Mouse (Mus musculus) CH12.LX (cell line): Measurements from ENCODE around the gene Hsd17b1. TPM values are rescaled to one million over a fixed set of nuclear protein-coding genes. Genes with fewer than 3 reads are reported as not detected.

Source experiments
- DNase-seq: peaks from one replicate; pipeline ENCODE4 v3.0.0-alpha.2; 2013; ENCODE audit errors: extremely low read depth
- H3K27ac ChIP-seq: 2 replicates; pipeline ENCODE4 v1.5.1; 2012; ENCODE audit warnings: low read depth, mild to moderate bottlenecking, control low read depth, moderate library complexity; ENCODE audit not compliant: insufficient read depth
- H3K27me3 ChIP-seq: replicated peaks from 2 replicates; pipeline ENCODE3; 2012; ENCODE audit warnings: inconsistent platforms
- H3K36me3 ChIP-seq, 2 experiments: replicated peaks in 1 of 2; 2 replicates each; pipeline versions ENCODE3 to v1.6.1; 2012; ENCODE audit warnings: inconsistent platforms in 1 of 2, low read length in 1 of 2, mild to moderate bottlenecking in 1 of 2, mixed read lengths in 1 of 2, moderate library complexity in 1 of 2; ENCODE audit not compliant: control insufficient read depth in 1 of 2, insufficient read depth in 1 of 2
- H3K4me1 ChIP-seq, 2 experiments: 2 replicates each; pipeline ENCODE4 v1.6.1; 2012; ENCODE audit warnings: inconsistent platforms in 1 of 2, moderate library complexity in 1 of 2; ENCODE audit not compliant: insufficient read depth in 2 of 2, control insufficient read depth in 1 of 2
- H3K4me2 ChIP-seq: 2 replicates; pipeline ENCODE4 v1.6.1; 2012; ENCODE audit warnings: low read depth, mild to moderate bottlenecking, control low read depth; ENCODE audit not compliant: poor library complexity, insufficient read depth, severe bottlenecking
- H3K4me3 ChIP-seq, 3 experiments: fragments of 150-350 bp in 1 of 3; sonication (generic) in 1 of 3; replicated peaks in 1 of 3; 2 replicates each; pipeline versions ENCODE3 to v1.5.1; 2011 to 2012; ENCODE audit warnings: low read depth in 2 of 3, low read length in 2 of 3, mild to moderate bottlenecking in 2 of 3, moderate library complexity in 2 of 3, control low read depth in 1 of 3, improper control_type of control experiment in 1 of 3, inconsistent platforms in 1 of 3, mixed read lengths in 1 of 3; ENCODE audit not compliant: poor library complexity in 1 of 3
- H3K79me2 ChIP-seq: replicated peaks from 2 replicates; pipeline ENCODE4 v1.6.1; 2012; ENCODE audit warnings: mild to moderate bottlenecking, moderate library complexity; ENCODE audit not compliant: control insufficient read depth, poor library complexity, insufficient read depth, severe bottlenecking; ENCODE audit errors: extremely low read depth
- H3K9ac ChIP-seq: 2 replicates; pipeline ENCODE4 v1.6.1; 2012; ENCODE audit warnings: low read depth, mild to moderate bottlenecking, control low read depth, moderate library complexity; ENCODE audit not compliant: insufficient read depth
- H3K9me3 ChIP-seq: replicated peaks from 2 replicates; pipeline ENCODE3; 2012; ENCODE audit warnings: low read length, inconsistent platforms, mixed read lengths
- BHLHE40 ChIP-seq: IDR thresholded peaks from 2 replicates; pipeline ENCODE4 v1.6.1; 2011; ENCODE audit warnings: mild to moderate bottlenecking, low read depth, low read length, improper control_type of control experiment
- CHD1 ChIP-seq: IDR thresholded peaks from 2 replicates; pipeline ENCODE4 v1.6.1; 2012; ENCODE audit warnings: low read depth, low read length, improper control_type of control experiment, inconsistent platforms
- CTCF ChIP-seq, 2 experiments: IDR thresholded peaks in 1 of 2; conservative IDR thresholded peaks in 1 of 2; 2 replicates each; pipeline ENCODE4 v1.5.1; 2011 to 2012; ENCODE audit warnings: low read depth in 2 of 2, low read length in 2 of 2, improper control_type of control experiment in 1 of 2, inconsistent platforms in 1 of 2, mild to moderate bottlenecking in 1 of 2, moderate library complexity in 1 of 2
- E2F4 ChIP-seq: IDR thresholded peaks from 2 replicates; pipeline ENCODE4 v1.6.1; 2011; ENCODE audit warnings: low read depth, low read length, improper control_type of control experiment; ENCODE audit not compliant: insufficient replicate concordance
- ELF1 ChIP-seq: IDR thresholded peaks from 2 replicates; pipeline ENCODE4 v1.6.1; 2014; ENCODE audit warnings: low read depth, mild to moderate bottlenecking, inconsistent platforms, low read length, improper control_type of control experiment
- EP300 ChIP-seq: IDR thresholded peaks from 2 replicates; pipeline ENCODE4 v1.6.1; 2011; ENCODE audit warnings: low read length, improper control_type of control experiment
- ETS1 ChIP-seq: conservative IDR thresholded peaks from 2 replicates; pipeline ENCODE4 v1.6.1; 2012; ENCODE audit warnings: low read depth, mild to moderate bottlenecking, inconsistent platforms, low read length, improper control_type of control experiment, moderate library complexity
- GABPA ChIP-seq: IDR thresholded peaks from 2 replicates; pipeline ENCODE4 v1.6.1; 2012; ENCODE audit warnings: low read depth, low read length, improper control_type of control experiment, inconsistent platforms; ENCODE audit not compliant: insufficient replicate concordance
- HCFC1 ChIP-seq: IDR thresholded peaks from 2 replicates; pipeline ENCODE4 v1.6.1; 2012; ENCODE audit warnings: low read depth, mild to moderate bottlenecking, inconsistent platforms, low read length, improper control_type of control experiment
- IRF4 ChIP-seq: IDR thresholded peaks from 2 replicates; pipeline ENCODE4 v1.6.1; 2014; ENCODE audit warnings: low read depth, mild to moderate bottlenecking, inconsistent platforms, low read length, improper control_type of control experiment
- JUN ChIP-seq: IDR thresholded peaks from 2 replicates; pipeline ENCODE4 v1.6.1; 2011; ENCODE audit warnings: low read depth, mild to moderate bottlenecking, low read length, improper control_type of control experiment, moderate library complexity; ENCODE audit not compliant: insufficient read depth
- MAX ChIP-seq: IDR thresholded peaks from 2 replicates; pipeline ENCODE4 v1.6.1; 2011; ENCODE audit warnings: low read length, improper control_type of control experiment
- MEF2A ChIP-seq: IDR thresholded peaks from 2 replicates; pipeline ENCODE4 v1.6.1; 2014; ENCODE audit warnings: low read depth, mild to moderate bottlenecking, inconsistent platforms, low read length, improper control_type of control experiment, borderline replicate concordance
- MXI1 ChIP-seq: IDR thresholded peaks from 2 replicates; pipeline ENCODE4 v1.6.1; 2011; ENCODE audit warnings: mild to moderate bottlenecking, low read depth, low read length, improper control_type of control experiment
- MYC ChIP-seq: IDR thresholded peaks from 2 replicates; pipeline ENCODE4 v1.6.1; 2011; ENCODE audit warnings: low read depth, mild to moderate bottlenecking, improper control_type of control experiment, low read length
- PAX5 ChIP-seq: IDR thresholded peaks from 2 replicates; pipeline ENCODE4 v1.6.1; 2012; ENCODE audit warnings: low read length, inconsistent platforms, mixed read lengths
- POLR2A ChIP-seq: IDR thresholded peaks from 2 replicates; pipeline ENCODE4 v1.6.1; 2011; ENCODE audit warnings: low read depth, mild to moderate bottlenecking, improper control_type of control experiment, low read length
- POLR2AphosphoS2 ChIP-seq: IDR thresholded peaks from 2 replicates; pipeline ENCODE4 v1.6.1; 2011; ENCODE audit warnings: low read depth, low read length, improper control_type of control experiment
- SMC3 ChIP-seq: IDR thresholded peaks from 2 replicates; pipeline ENCODE4 v1.6.1; 2011; ENCODE audit warnings: low read depth, low read length, improper control_type of control experiment
- TBP ChIP-seq: conservative IDR thresholded peaks from 2 replicates; pipeline ENCODE4 v1.6.1; 2011; ENCODE audit warnings: low read depth, low read length, improper control_type of control experiment
- UBTF ChIP-seq: IDR thresholded peaks from 2 replicates; pipeline ENCODE4 v1.6.1; 2012; ENCODE audit warnings: low read depth, mild to moderate bottlenecking, inconsistent platforms, low read length, improper control_type of control experiment, moderate library complexity
- ZC3H11A ChIP-seq: IDR thresholded peaks from 2 replicates; pipeline ENCODE4 v1.6.1; 2012; ENCODE audit warnings: low read depth, mild to moderate bottlenecking, inconsistent platforms, low read length, improper control_type of control experiment
- dilution Hi-C: fragments of 300-500 bp; cut with MboI; formaldehyde crosslinking; loops from 2 replicates; pipeline ENCODE4 v1.14.3; 2020; ENCODE audit warnings: low sequenced_read_pairs; ENCODE audit not compliant: extremely low pct_unique_long_range_greater_than_20kb, extremely low pct_ligation_motif_present
- in situ Hi-C: fragments of 300-500 bp; cut with MboI; formaldehyde crosslinking; loops from 3 replicates; pipeline ENCODE4 v1.14.3; 2019; ENCODE audit warnings: low sequenced_read_pairs, low pct_ligation_motif_present, low pct_unique_long_range_greater_than_20kb, mixed read lengths
- polyA plus RNA-seq: library from polyadenylated mRNA; unstranded; fragments of >175 nt; gene quantifications from 2 replicates; pipeline ENCODE4 v1.2.1, GENCODE M21; 2012; ENCODE audit warnings: low read depth; ENCODE audit not compliant: insufficient read length
- total RNA-seq, 2 experiments: library from RNA; depleted of rRNA; stranded (reverse); fragments of 300-350 nt in 1 of 2; fragments of >200 nt in 1 of 2; gene quantifications; 2 replicates each; pipeline ENCODE4 v1.2.3; 2012 to 2014

The Hsd17b1 gene
- total and polyA plus RNA-seq, 3 experiments, result 0.17 to 0.81 TPM; not detected in 1

- peaks cover 20 to 65% of the 10 kb centered on the region in 2 experiments for H3K4me1 ChIP-seq
- H3K27ac ChIP-seq, result no peak overlapping the region
- peak overlapping the region; percentile 69 to 83 (median 82) for H3K4me3 ChIP-seq
- H3K79me2 ChIP-seq, result peaks cover 77% of the 10 kb centered on the region
- peak overlapping the region; percentile 76 for H3K4me2 ChIP-seq
- peaks cover 8% of the 10 kb centered on the region for H3K9me3 ChIP-seq
- in situ Hi-C loops (no loop called here), dilution Hi-C loops (no loop called here)
- TF ChIP-seq HCFC1 (no peak), E2F4 (no peak), MEF2A (no peak), ELF1 (peak; percentile 57)
- no peaks in the 10 kb centered on the region for H3K27me3 ChIP-seq
- peaks cover 10 to 53% of the 10 kb centered on the region in 2 experiments for H3K36me3 ChIP-seq
- no peak for DNase-seq
- peak overlapping the region; percentile 87 for H3K9ac ChIP-seq
Observed at GRCm38 (mm10) chr11:101118105-101118504, 39.9 kb downstream of the Hsd17b1 start.

GRCm38 (mm10) chr11:101119131-101119760, 41.0 kb downstream of the Hsd17b1 start:
- in situ Hi-C loops, result no loop called here
- Histone ChIP-seq H3K4me1 (peaks cover 20 to 60% of the 10 kb centered on the region in 2 experiments), H3K4me2 (peak overlapping the region; percentile 76; the same call in 1 of the 2 replicates), H3K27ac (peak overlapping the region; percentile 41; the same call in 1 of the 2 replicates), H3K36me3 (peaks cover 19 to 54% of the 10 kb centered on the region in 2 experiments), H3K9ac (peak overlapping the region; percentile 87), H3K9me3 (peaks cover 2% of the 10 kb centered on the region), H3K4me3 (peak overlapping the region; percentile 69 to 83 (median 82)), H3K79me2 (peaks cover 65% of the 10 kb centered on the region), H3K27me3 (no peaks in the 10 kb centered on the region)
- dilution Hi-C loops, result no loop called here
- TF ChIP-seq EP300, result no peak
- no peak for TF ChIP-seq MEF2A
- no peak for TF ChIP-seq ETS1
- TF ChIP-seq E2F4, result no peak
- TF ChIP-seq MXI1, result no peak
- DNase-seq, result peak; percentile 30

GRCm38 (mm10) chr11:101119761-101120544, 41.7 kb downstream of the Hsd17b1 start, which contains the start of the genes Retreg3 and Tubg1:
Gene Retreg3 (minus strand): TSS chr11:101119893.
Gene Tubg1 (plus strand): TSS chr11:101119938.
- H3K27ac ChIP-seq, result peak within 1 kb of the TSS; percentile 69
- H3K4me2 ChIP-seq, result peak within 1 kb of the TSS; percentile 76
- H3K79me2 ChIP-seq, result peaks cover 58% of the 10 kb centered on the region
- H3K36me3 ChIP-seq, result peaks cover 27 to 51% of the 10 kb centered on the region in 2 experiments
- peak; percentile 100 for DNase-seq
- H3K9me3 ChIP-seq, result no peaks in the 10 kb centered on the region
- no peaks in the 10 kb centered on the region for H3K27me3 ChIP-seq
- dilution Hi-C loops (no loop called here), in situ Hi-C loops (no loop called here)
- peak within 1 kb of the TSS; percentile 87 for H3K9ac ChIP-seq
- peaks cover 20 to 58% of the 10 kb centered on the region in 2 experiments for H3K4me1 ChIP-seq
- H3K4me3 ChIP-seq, result peak within 1 kb of the TSS; percentile 69 to 95 (median 82)
- no peak for TF ChIP-seq PAX5
- TF ChIP-seq CTCF (conservative IDR thresholded peaks at IDR 0.05 in 1 of 2, IDR thresholded peaks at IDR 0.05 in 1 of 2; ENCODE audit: low read depth in 2 of 2, low read length in 2 of 2), result no peak
- peak; percentile 86 for TF ChIP-seq MYC
- no peak for TF ChIP-seq CHD1
- TF ChIP-seq GABPA, result no peak; the same call in 1 of the 2 replicates
- peak; percentile 73; the same call in 1 of the 2 replicates for TF ChIP-seq TBP
- no peak for TF ChIP-seq ZC3H11A
- peak; percentile 63; the same call in 1 of the 2 replicates for TF ChIP-seq BHLHE40
- TF ChIP-seq JUN, result peak; percentile 13; the same call in 1 of the 2 replicates
- TF ChIP-seq MXI1, result peak; percentile 87
- peak; percentile 66 for TF ChIP-seq IRF4
- TF ChIP-seq MAX, result peak; percentile 95
- TF ChIP-seq UBTF, result 0 out of 2 replicates have a peak, but pooled peaks have one; percentile 16
- TF ChIP-seq POLR2AphosphoS2, result peak; percentile 86
- TF ChIP-seq POLR2A, result peak; percentile 99
- TF ChIP-seq MEF2A, result peak; percentile 74
- 0 out of 2 replicates have a peak, but pooled peaks have one; percentile 2 for TF ChIP-seq SMC3
